Mouse (Mus musculus): ENCODE data around the gene Armh3. TPM values are rescaled to one million over a fixed set of nuclear protein-coding genes. Genes with fewer than 3 reads are reported as not detected.

Gene Armh3
- 6.9 and 7.5 TPM in 2 replicates for polyA plus RNA-seq (2012; rRNA removed)

GRCm38 (mm10) chr19:45997785-45998693 lies at the start of gene Armh3:
Armh3 (minus strand) TSS chr19:45998488.

GRCm38 (mm10) chr19:46044993-46045695 lies 46.9 kb upstream of the Armh3 start, which contains the start of gene Ldb1:
Ldb1 (minus strand) TSS chr19:46045214.

GRCm38 (mm10) chr19:46044271-46044992 lies 46.1 kb upstream of the Armh3 start, which contains the start of gene Pprc1:
Pprc1 (plus strand) TSS chr19:46044886.

GRCm38 (mm10) chr19:46003371-46004226 lies 5.3 kb upstream of the Armh3 start, which contains the start of gene Hps6:
Hps6 (plus strand) TSS chr19:46003508.

GRCm38 (mm10) chr19:45815831-45816405 lies 182.4 kb downstream of the Armh3 start, which contains the start of gene Kcnip2:
Kcnip2 (minus strand) TSS chr19:45816061.

GRCm38 (mm10) chr19:45783181-45783932 lies 214.9 kb downstream of the Armh3 start, which contains the start of gene Mgea5:
Mgea5 (minus strand) TSS chr19:45783837.

Other genes starting within 250 kb of the Armh3 start
- 59.9 and 62.1 TPM in 2 replicates for gene Npm3, start 248.9 kb downstream of the Armh3 start, polyA plus RNA-seq (2012; rRNA removed)
- gene Mgea5, start 214.7 kb downstream of the Armh3 start, polyA plus RNA-seq (2012; rRNA removed), result 13.2 and 14.1 TPM in 2 replicates
- 1.2 and 2.5 TPM in 2 replicates for gene Kcnip2, start 182.4 kb downstream of the Armh3 start, polyA plus RNA-seq (2012; rRNA removed)
- gene Hps6, start 5.0 kb upstream of the Armh3 start, polyA plus RNA-seq (2012; rRNA removed), result 7.4 and 8.1 TPM in 2 replicates
- gene Pprc1, start 46.4 kb upstream of the Armh3 start, polyA plus RNA-seq (2012; rRNA removed), result 15.7 and 19.2 TPM in 2 replicates
- 122 and 128 TPM in 2 replicates for gene Ldb1, start 46.7 kb upstream of the Armh3 start, polyA plus RNA-seq (2012; rRNA removed)
- gene Nolc1, start 77.4 kb upstream of the Armh3 start, polyA plus RNA-seq (2012; rRNA removed), result 7.2 and 10.3 TPM in 2 replicates
- gene Elovl3, start 133.4 kb upstream of the Armh3 start, polyA plus RNA-seq (2012; rRNA removed), result not detected in 2 replicates
- not detected in 2 replicates for gene Pitx3, start 149.8 kb upstream of the Armh3 start, polyA plus RNA-seq (2012; rRNA removed)
- 123 and 135 TPM in 2 replicates for gene Gbf1, start 154.0 kb upstream of the Armh3 start, polyA plus RNA-seq (2012; rRNA removed)

Measured in colon, adult 2 months (tissue).